Mouse (Mus musculus): ENCODE results near the gene Arpp21. TPM values are rescaled to one million over a fixed set of nuclear protein-coding genes. Genes with fewer than 3 reads are reported as not detected.
"Not testable (repeated sequence)": the region's sequence is repeated elsewhere in the genome, so short reads cannot be mapped to it uniquely, and the experiment has no call there.

Gene Arpp21
- total RNA-seq, 2 experiments from 2014 or later = 0.05 to 0.54 TPM

- ATAC-seq (replicated peaks; ENCODE audit: poor library complexity, severe bottlenecking) = no peak
These were observed 195.2 kb downstream of the Arpp21 start for GRCm38 (mm10) chr9:112040566-112040965.

- no peak for ATAC-seq (replicated peaks; ENCODE audit: poor library complexity, severe bottlenecking)
These were observed 198.0 kb downstream of the Arpp21 start for GRCm38 (mm10) chr9:112037732-112038131.

- ATAC-seq (replicated peaks; ENCODE audit: poor library complexity, severe bottlenecking) = not testable (repeated sequence)
These were observed 201.9 kb downstream of the Arpp21 start for GRCm38 (mm10) chr9:112033840-112034239.

- no peak for ATAC-seq (replicated peaks; ENCODE audit: poor library complexity, severe bottlenecking)
These were observed 203.6 kb downstream of the Arpp21 start for GRCm38 (mm10) chr9:112032169-112032568.

- no peak for ATAC-seq (replicated peaks; ENCODE audit: poor library complexity, severe bottlenecking)
These were observed 212.1 kb downstream of the Arpp21 start for GRCm38 (mm10) chr9:112023562-112024015.

GRCm38 (mm10) chr9:112023111-112023510, 212.6 kb downstream of the Arpp21 start:
- ATAC-seq (replicated peaks; ENCODE audit: poor library complexity, severe bottlenecking) = no peak

Measured in granulocyte monocyte progenitor cell, adult 5-6 weeks (primary cell).